Mouse (Mus musculus) limb, embryonic 15.5 days (tissue): ENCODE measurements around the gene Crcp. TPM values are rescaled to one million over a fixed set of nuclear protein-coding genes. Genes with fewer than 3 reads are reported as not detected.
"Not testable (repeated sequence)": the region's sequence is repeated elsewhere in the genome, so short reads cannot be mapped to it uniquely, and the experiment has no call there.

ENCODE experiments used
- ATAC-seq: fragments of 200-750 bp; cut with Nextera tagmentation; 2 replicates; pipeline ENCODE4 v1.8.0; 2017; ENCODE audit warnings: low read depth, moderate TSS enrichment; ENCODE audit not compliant: insufficient number of reproducible peaks, low FRiP score, low TSS enrichment
- H3K27ac ChIP-seq: fragments of 300-500 bp; sonication (generic); 2 replicates; pipeline ENCODE4 v1.5.1; 2015; ENCODE audit warnings: moderate library complexity, mild to moderate bottlenecking, inconsistent platforms
- H3K27me3 ChIP-seq: fragments of 300-500 bp; sonication (generic); 2 replicates; pipeline ENCODE4 v1.6.1; 2015; ENCODE audit warnings: inconsistent platforms
- H3K36me3 ChIP-seq: fragments of 300-500 bp; sonication (generic); 2 replicates; pipeline ENCODE4 v1.6.1; 2015; ENCODE audit warnings: inconsistent platforms
- H3K4me1 ChIP-seq: fragments of 300-500 bp; sonication (generic); 2 replicates; pipeline ENCODE4 v1.6.1; 2015; ENCODE audit warnings: inconsistent platforms
- H3K4me2 ChIP-seq: fragments of 300-500 bp; sonication (generic); 2 replicates; pipeline ENCODE4 v1.6.1; 2015; ENCODE audit warnings: mild to moderate bottlenecking, inconsistent platforms
- H3K4me3 ChIP-seq: fragments of 300-500 bp; sonication (generic); 2 replicates; pipeline ENCODE4 v1.5.1; 2015; ENCODE audit warnings: mild to moderate bottlenecking, inconsistent platforms
- H3K9ac ChIP-seq: fragments of 300-500 bp; sonication (generic); 2 replicates; pipeline ENCODE4 v1.6.1; 2015; ENCODE audit warnings: inconsistent platforms
- H3K9me3 ChIP-seq: fragments of 300-500 bp; sonication (generic); 2 replicates; pipeline ENCODE4 v1.6.1; 2016; ENCODE audit warnings: inconsistent platforms
- WGBS: fragments of 180-500 bp; shearing (Covaris S2); methylation state at CpG from one replicate; pipeline ENCODE4 v1.1.7; 2015; 5-methylcytosine and 5-hydroxymethylcytosine counted together
- polyA plus RNA-seq: library from polyadenylated mRNA; unstranded; fragments of >200 nt; fragmentation: Nextera tagmentation; extraction: Ambion mirVana; gene quantifications from 2 replicates; pipeline ENCODE4 v1.2.1, GENCODE M21; 2015

Gene Crcp
- polyA plus RNA-seq, 1 experiment from 2014 or later, result 35.8 TPM

DNA sequence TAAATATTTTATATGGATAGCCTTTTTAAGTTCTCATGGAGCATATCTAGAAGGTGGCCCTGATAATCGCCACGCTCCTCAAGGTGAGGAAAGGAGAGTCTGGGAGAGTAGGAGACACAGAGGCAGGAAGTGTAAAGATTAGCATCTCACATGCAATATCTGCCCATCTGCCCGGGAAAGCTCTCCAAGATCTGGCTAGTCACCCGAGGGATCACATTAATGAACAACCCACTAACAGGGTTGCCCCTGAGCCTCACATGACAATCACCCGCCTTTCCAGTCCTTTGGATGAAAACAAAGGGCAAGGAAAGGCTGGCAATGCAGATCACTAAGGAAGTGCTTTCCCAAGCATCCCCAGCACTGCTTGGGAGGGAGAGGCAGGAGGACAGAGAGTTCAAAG, 2.0 kb upstream of the Crcp start:
- Histone ChIP-seq H3K27ac (no peak overlapping the region), H3K27me3 (no peaks in the 10 kb centered on the region; the same call in 1 of the 2 replicates), H3K36me3 (no peaks in the 10 kb centered on the region), H3K4me1 (peaks cover 12% of the 10 kb centered on the region), H3K9me3 (no peaks in the 10 kb centered on the region), H3K4me3 (no peak overlapping the region), H3K4me2 (no peak overlapping the region), H3K9ac (no peak overlapping the region)
- WGBS, result 77% methylated on average over 5 of the region's 5 CpGs
- ATAC-seq, result no peak

DNA sequence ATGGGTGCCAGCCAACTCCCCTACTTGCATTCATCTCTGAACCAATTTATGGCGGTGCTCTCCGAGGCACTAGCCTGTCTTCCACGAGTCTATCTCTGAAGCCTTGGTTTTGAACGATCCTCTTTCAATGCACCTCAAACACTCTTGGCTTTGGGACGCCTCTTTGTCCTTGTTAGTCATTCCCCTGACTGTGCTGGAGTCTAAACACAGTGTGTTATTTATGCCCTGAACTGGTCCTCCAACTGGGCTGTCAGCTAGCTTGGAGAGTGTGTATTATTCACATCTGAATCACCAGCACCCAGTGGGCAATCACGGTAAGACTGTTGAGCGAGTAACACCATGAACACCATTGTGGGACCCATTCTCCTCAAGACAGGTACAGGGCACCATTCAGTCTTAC, 1.4 kb upstream of the Crcp start:
- ATAC-seq, result no peak
- Histone ChIP-seq H3K4me1 (peaks cover 12% of the 10 kb centered on the region), H3K4me3 (no peak overlapping the region), H3K36me3 (no peaks in the 10 kb centered on the region), H3K27me3 (no peaks in the 10 kb centered on the region; the same call in 1 of the 2 replicates), H3K9ac (no peak overlapping the region), H3K4me2 (no peak overlapping the region), H3K9me3 (no peaks in the 10 kb centered on the region), H3K27ac (no peak overlapping the region)
- 85% methylated on average over 7 of the region's 7 CpGs for WGBS

DNA sequence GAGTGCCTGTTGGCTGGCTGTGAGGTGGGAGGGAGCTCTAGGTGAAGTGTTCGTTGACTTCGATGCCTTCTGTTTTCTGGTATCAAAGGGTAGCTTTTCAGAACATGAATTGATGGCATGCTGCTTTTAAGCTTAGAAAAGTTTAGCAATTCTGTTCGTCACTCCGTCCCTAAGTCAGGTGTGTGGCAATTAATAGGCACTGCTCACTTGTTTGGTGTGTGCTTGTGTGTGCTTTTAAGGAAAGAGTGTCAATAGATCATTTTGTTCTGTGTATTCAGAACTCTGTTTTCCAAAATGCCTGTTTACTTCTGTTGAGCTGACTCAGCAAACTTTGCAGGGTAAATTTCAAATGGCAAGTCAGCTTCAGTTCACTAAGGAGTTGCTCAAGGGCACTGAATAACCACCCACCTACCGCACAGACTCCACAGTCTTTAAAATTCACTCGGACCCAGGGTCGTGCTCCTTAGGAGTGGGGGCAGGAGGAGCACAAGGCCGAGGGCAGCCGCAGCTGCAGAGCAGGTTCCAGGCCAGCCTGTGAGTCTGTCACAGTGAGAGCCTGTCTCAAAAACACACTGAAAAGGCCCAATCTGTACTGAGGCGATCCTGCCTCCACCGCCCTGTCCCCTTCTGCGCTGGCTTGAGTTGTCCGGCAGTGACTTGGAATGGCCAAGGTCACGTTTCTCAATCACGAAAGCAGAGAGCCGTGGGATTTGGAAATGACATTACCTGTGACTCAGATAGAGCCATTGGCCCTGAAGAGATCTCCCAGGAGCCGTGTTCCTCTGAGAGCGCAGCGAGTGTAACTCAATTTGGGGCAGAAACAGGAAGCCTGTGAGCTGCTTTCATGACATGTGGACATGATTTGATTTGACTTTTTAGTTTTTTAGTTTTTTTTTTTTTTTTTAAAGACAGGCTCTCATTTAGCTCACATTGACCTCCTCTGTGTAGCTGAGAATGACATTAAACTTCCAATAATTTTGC, 2.6 kb downstream of the Crcp start:
- no peaks in the 10 kb centered on the region for H3K9me3 ChIP-seq
- H3K27ac ChIP-seq, result no peak overlapping the region
- H3K9ac ChIP-seq, result no peak overlapping the region
- H3K36me3 ChIP-seq, result peaks cover 4% of the 10 kb centered on the region
- no peak for ATAC-seq
- no peaks in the 10 kb centered on the region; the same call in 1 of the 2 replicates for H3K27me3 ChIP-seq
- peaks cover 9% of the 10 kb centered on the region; the same call in 1 of the 2 replicates for H3K4me1 ChIP-seq
- H3K4me3 ChIP-seq, result no peak overlapping the region
- H3K4me2 ChIP-seq, result no peak overlapping the region
- WGBS, result 92% methylated on average over 19 of the region's 19 CpGs

- H3K9me3 ChIP-seq, result no peaks in the 10 kb centered on the region
- H3K4me2 ChIP-seq, result no peak overlapping the region
- no peaks in the 10 kb centered on the region for H3K27me3 ChIP-seq
- no peak overlapping the region for H3K27ac ChIP-seq
- H3K9ac ChIP-seq, result no peak overlapping the region
- H3K36me3 ChIP-seq, result peaks cover 17% of the 10 kb centered on the region
- 78% methylated on average over 2 of the region's 2 CpGs for WGBS
- no peak overlapping the region for H3K4me3 ChIP-seq
- peaks cover 9% of the 10 kb centered on the region; the same call in 1 of the 2 replicates for H3K4me1 ChIP-seq
- no peak for ATAC-seq
Measured at GRCm38 (mm10) chr5:130033869-130034268, 4.8 kb downstream of the Crcp start.

GRCm38 (mm10) chr5:130036300-130036699, 7.2 kb downstream of the Crcp start:
- ATAC-seq, H3K9ac ChIP-seq, H3K27me3 ChIP-seq, H3K9me3 ChIP-seq, H3K27ac ChIP-seq, H3K4me1 ChIP-seq, H3K4me3 ChIP-seq, H3K4me2 ChIP-seq: not testable (repeated sequence)
- H3K36me3 ChIP-seq, result peaks cover 35% of the 10 kb centered on the region
- 64% methylated on average over 2 of the region's 2 CpGs for WGBS

GRCm38 (mm10) chr5:130037752-130038455, 8.8 kb downstream of the Crcp start:
- H3K9ac ChIP-seq, result no peak overlapping the region
- ATAC-seq, result no peak
- WGBS, result 65% methylated on average over 19 of the region's 19 CpGs

DNA sequence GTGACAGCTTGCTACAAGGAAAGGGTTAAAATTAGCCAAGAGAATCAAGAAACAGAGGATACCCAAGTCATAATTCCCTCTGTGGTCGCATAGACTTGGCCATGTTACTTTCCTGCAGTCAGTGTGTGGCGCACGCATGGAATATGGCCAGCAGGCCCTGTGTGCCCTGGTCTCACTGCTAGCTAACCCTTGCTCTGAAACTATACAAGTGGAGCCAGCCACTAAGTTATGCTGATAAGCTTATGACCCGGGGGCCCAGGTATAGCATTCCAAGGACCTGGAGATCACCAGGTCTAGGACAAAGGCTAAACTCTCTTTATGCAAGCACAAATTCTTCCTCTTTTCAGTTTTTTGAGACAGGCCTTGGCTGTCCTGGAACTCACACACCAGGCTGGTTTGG, 11.7 kb downstream of the Crcp start:
- Histone ChIP-seq H3K4me1 (no peaks in the 10 kb centered on the region), H3K4me3 (no peak overlapping the region), H3K27ac (no peak overlapping the region), H3K9me3 (no peaks in the 10 kb centered on the region), H3K27me3 (no peaks in the 10 kb centered on the region), H3K4me2 (no peak overlapping the region), H3K9ac (no peak overlapping the region), H3K36me3 (peaks cover 57% of the 10 kb centered on the region)
- no peak for ATAC-seq
- WGBS, result 85% methylated on average over 4 of the region's 4 CpGs

More at GRCm38 (mm10) chr5:130037752-130038455, 8.8 kb downstream of the Crcp start:
- no peak overlapping the region for H3K27ac ChIP-seq
- no peaks in the 10 kb centered on the region for H3K27me3 ChIP-seq
- no peak overlapping the region for H3K4me3 ChIP-seq
- H3K36me3 ChIP-seq, result peaks cover 51% of the 10 kb centered on the region
- H3K4me1 ChIP-seq, result no peaks in the 10 kb centered on the region
- no peak overlapping the region for H3K4me2 ChIP-seq
- H3K9me3 ChIP-seq, result no peaks in the 10 kb centered on the region

DNA sequence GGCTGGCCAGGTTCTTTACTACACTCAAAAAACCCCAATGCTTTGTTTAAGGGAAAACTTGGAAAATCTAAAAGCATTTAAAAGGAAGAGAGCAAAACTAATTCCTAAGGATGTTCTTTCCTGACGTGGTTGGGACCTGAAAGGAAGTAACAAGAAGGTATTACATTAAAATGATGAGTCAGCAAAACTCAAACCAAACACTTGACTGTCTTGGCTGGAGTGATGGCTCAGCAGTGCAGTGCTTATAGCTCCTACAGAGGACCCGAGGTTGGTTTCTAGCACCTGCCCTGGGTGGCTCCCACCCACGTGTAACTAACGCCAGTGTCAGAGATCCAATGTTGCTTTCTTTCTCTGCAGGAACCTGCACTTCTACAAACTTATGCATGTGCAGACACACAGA, 12.2 kb downstream of the Crcp start:
- H3K9ac ChIP-seq, result no peak overlapping the region
- no peak overlapping the region for H3K4me3 ChIP-seq
- no peak overlapping the region for H3K4me2 ChIP-seq
- WGBS, result 79% methylated on average over 4 of the region's 4 CpGs
- H3K27ac ChIP-seq, result no peak overlapping the region
- peaks cover 61% of the 10 kb centered on the region for H3K36me3 ChIP-seq
- H3K4me1 ChIP-seq, result no peaks in the 10 kb centered on the region
- no peaks in the 10 kb centered on the region for H3K9me3 ChIP-seq
- ATAC-seq, result no peak
- H3K27me3 ChIP-seq, result no peaks in the 10 kb centered on the region

DNA sequence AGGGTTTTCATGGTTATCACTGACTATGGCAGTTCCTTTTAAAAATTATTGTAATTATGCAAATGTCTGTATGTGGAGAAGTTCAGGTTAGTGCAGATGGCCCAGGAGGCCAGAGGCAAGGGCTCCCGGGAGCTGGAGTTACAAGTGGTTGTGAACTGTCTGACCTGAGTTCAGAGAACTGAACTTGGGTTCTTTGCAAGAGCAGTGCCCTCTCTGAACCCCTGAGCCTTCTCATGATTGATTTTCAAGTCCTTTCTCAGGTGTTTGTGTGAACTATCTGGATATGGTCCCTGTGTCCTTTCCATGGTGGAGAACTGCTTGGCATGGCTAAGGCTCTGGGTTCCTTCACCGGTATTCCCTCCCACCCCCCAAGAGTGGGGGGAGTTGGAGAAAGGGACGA, 14.7 kb downstream of the Crcp start:
- 83% methylated on average over 3 of the region's 3 CpGs for WGBS
- Histone ChIP-seq H3K9me3 (no peaks in the 10 kb centered on the region), H3K4me1 (no peaks in the 10 kb centered on the region), H3K4me3 (no peak overlapping the region), H3K27me3 (no peaks in the 10 kb centered on the region), H3K27ac (no peak overlapping the region), H3K4me2 (no peak overlapping the region), H3K9ac (no peak overlapping the region), H3K36me3 (peaks cover 60% of the 10 kb centered on the region)
- no peak for ATAC-seq

DNA sequence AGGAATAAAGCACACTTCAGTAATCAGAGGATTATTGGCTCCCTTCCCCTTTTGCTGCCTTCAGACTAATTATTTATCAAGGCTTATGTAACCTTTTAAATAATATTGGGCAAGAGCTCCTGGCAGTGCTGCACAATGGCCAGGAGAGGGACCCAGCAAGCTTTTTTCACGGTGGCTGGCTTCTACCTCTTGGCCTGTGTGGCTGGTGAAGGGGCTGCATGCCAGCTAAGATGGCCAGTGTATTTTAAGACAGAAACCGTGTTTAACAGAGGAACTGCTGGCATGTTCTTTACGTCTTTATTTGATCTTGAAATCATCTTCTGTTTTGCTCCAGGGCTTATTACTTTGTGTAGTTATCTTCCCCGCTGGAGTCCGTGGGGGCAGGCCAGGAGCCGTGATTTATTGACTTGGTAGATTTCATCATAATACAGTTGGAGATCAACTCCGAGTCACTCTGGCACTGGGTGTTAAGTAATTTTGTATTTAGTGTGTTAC, 15.2 kb downstream of the Crcp start:
- no peaks in the 10 kb centered on the region for H3K9me3 ChIP-seq
- no peaks in the 10 kb centered on the region for H3K4me1 ChIP-seq
- peaks cover 60% of the 10 kb centered on the region for H3K36me3 ChIP-seq
- no peak overlapping the region for H3K4me3 ChIP-seq
- 52% methylated on average over 7 of the region's 7 CpGs for WGBS
- H3K27me3 ChIP-seq, result no peaks in the 10 kb centered on the region
- no peak overlapping the region for H3K27ac ChIP-seq
- ATAC-seq, result no peak
- no peak overlapping the region for H3K9ac ChIP-seq
- H3K4me2 ChIP-seq, result no peak overlapping the region

- peaks cover 57% of the 10 kb centered on the region for H3K36me3 ChIP-seq
- H3K9me3 ChIP-seq, result no peaks in the 10 kb centered on the region
- H3K4me2 ChIP-seq, result no peak overlapping the region
- H3K27me3 ChIP-seq, result no peaks in the 10 kb centered on the region
- H3K27ac ChIP-seq, result no peak overlapping the region
- no peak overlapping the region for H3K4me3 ChIP-seq
- 87% methylated on average over 7 of the region's 7 CpGs for WGBS
- no peak for ATAC-seq
- no peaks in the 10 kb centered on the region for H3K4me1 ChIP-seq
- H3K9ac ChIP-seq, result no peak overlapping the region
Measured at GRCm38 (mm10) chr5:130046100-130046499, 17.0 kb downstream of the Crcp start.

GRCm38 (mm10) chr5:130046589-130046988, 17.5 kb downstream of the Crcp start:
- 77% methylated on average over 10 of the region's 10 CpGs for WGBS
- no peak for ATAC-seq
- Histone ChIP-seq H3K27ac (no peak overlapping the region), H3K36me3 (peaks cover 57% of the 10 kb centered on the region), H3K4me2 (no peak overlapping the region), H3K27me3 (no peaks in the 10 kb centered on the region), H3K9ac (no peak overlapping the region), H3K4me1 (no peaks in the 10 kb centered on the region), H3K9me3 (no peaks in the 10 kb centered on the region), H3K4me3 (no peak overlapping the region)
